Mouse (Mus musculus) common myeloid progenitor, adult 5-6 weeks (primary cell): ENCODE measurements around the gene 3110082I17Rik. TPM values are rescaled to one million over a fixed set of nuclear protein-coding genes. Genes with fewer than 3 reads are reported as not detected.

ENCODE experiments used
- ATAC-seq: replicated peaks from 2 replicates; pipeline ENCODE4 v1.8.0; 2016; ENCODE audit warnings: low read depth, mild to moderate bottlenecking, moderate TSS enrichment, inconsistent platforms; ENCODE audit not compliant: poor library complexity, severe bottlenecking
- total RNA-seq: library from RNA; stranded (forward); fragments of 200-1000, 187-1606 nt; gene quantifications from 2 replicates; pipeline ENCODE4 v1.2.3, GENCODE M21; 2017

3110082I17Rik gene
- total RNA-seq, 1 experiment from 2014 or later, result 55.0 TPM

- no peak for ATAC-seq
Measured at GRCm38 (mm10) chr5:139313536-139313935, 146.8 kb downstream of the 3110082I17Rik start.

GRCm38 (mm10) chr5:139311822-139312221, 148.5 kb downstream of the 3110082I17Rik start:
- ATAC-seq, result no peak

DNA sequence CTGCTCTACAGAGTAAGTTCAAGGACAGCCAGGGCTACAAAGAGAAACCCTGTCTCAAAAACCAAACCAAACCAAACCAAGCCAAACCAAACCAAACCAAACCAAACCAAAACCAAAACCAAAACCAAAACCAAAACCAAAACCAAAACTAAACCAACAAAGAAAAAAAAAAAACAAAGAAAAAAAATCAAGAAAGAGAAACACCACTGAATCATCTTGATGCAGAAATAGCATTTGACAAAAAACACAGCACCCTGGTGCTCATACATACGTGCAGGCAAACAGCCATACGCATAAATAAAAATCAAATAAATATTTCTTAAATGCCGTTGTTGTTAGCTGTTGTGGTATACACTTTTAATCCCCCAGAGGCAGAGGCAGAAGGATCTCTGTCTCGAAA, 149.8 kb downstream of the 3110082I17Rik start:
- ATAC-seq, result no peak

- ATAC-seq, result 0 out of 2 replicates have a peak, but pooled peaks have one; percentile 50
Measured at GRCm38 (mm10) chr5:139309946-139310345, 150.4 kb downstream of the 3110082I17Rik start.

Other genes starting within 250 kb of the 3110082I17Rik start
- 13.4 and 31.2 TPM in 2 replicates for gene Get4, start 208.2 kb downstream of the 3110082I17Rik start, total RNA-seq
- gene Adap1, start 134.9 kb downstream of the 3110082I17Rik start, total RNA-seq, result 15.8 and 25.8 TPM in 2 replicates
- gene Cox19, start 109.1 kb downstream of the 3110082I17Rik start, total RNA-seq, result 10.9 and 17.8 TPM in 2 replicates
- not detected in 2 replicates for gene Cyp2w1, start 107.9 kb downstream of the 3110082I17Rik start, total RNA-seq
- 4.9 and 5.4 TPM in 2 replicates for gene Gpr146, start 82.8 kb downstream of the 3110082I17Rik start, total RNA-seq
- gene C130050O18Rik, start 55.2 kb downstream of the 3110082I17Rik start, total RNA-seq, result 0.53 and 1.6 TPM in 2 replicates
- not detected in 2 replicates for gene Gper1, start 37.4 kb downstream of the 3110082I17Rik start, total RNA-seq
- 12.5 and 24.4 TPM in 2 replicates for gene Zfand2a, start 24.0 kb upstream of the 3110082I17Rik start, total RNA-seq
- not detected in 2 replicates for gene Uncx, start 83.0 kb upstream of the 3110082I17Rik start, total RNA-seq